Mouse (Mus musculus): ENCODE data around the gene Atp5g2. TPM values are rescaled to one million over a fixed set of nuclear protein-coding genes. Genes with fewer than 3 reads are reported as not detected.
"Not testable (repeated sequence)": the region's sequence is repeated elsewhere in the genome, so short reads cannot be mapped to it uniquely, and the experiment has no call there.

Atp5g2 gene
- polyA plus RNA-seq, 1 experiment from 2014 or later = 87.4 TPM

- Histone ChIP-seq H3K4me3 (ENCODE audit: low read depth, low read length) (no peak overlapping the region), H3K9ac (ENCODE audit: low read length) (no peak overlapping the region), H3K27me3 (replicated peaks; ENCODE audit: control insufficient read depth, insufficient read depth, low read length) (no peaks in the 10 kb centered on the region), H3K36me3 (ENCODE audit: control insufficient read depth, insufficient read depth, low read length) (peaks cover 25% of the 10 kb centered on the region), H3K27ac (ENCODE audit: low read depth) (peak overlapping the region; percentile 70), H3K4me1 (replicated peaks; ENCODE audit: control insufficient read depth, insufficient read depth, low read length) (peaks cover 21% of the 10 kb centered on the region), H3K9me3 (ENCODE audit: control insufficient read depth, low read length) (no peaks in the 10 kb centered on the region), H3K4me2 (ENCODE audit: low read length) (no peak overlapping the region)
- no peak; the same call in 1 of the 2 replicates for ATAC-seq (replicated peaks; ENCODE audit: low FRiP score, low TSS enrichment, low read depth)
- 22% methylated on average over 3 of the region's 3 CpGs for WGBS
- peak; percentile 63 for DNase-seq (ENCODE audit: low spot score)
These were observed 14.2 kb downstream of the Atp5g2 start for GRCm38 (mm10) chr15:102657926-102658381.

DNA sequence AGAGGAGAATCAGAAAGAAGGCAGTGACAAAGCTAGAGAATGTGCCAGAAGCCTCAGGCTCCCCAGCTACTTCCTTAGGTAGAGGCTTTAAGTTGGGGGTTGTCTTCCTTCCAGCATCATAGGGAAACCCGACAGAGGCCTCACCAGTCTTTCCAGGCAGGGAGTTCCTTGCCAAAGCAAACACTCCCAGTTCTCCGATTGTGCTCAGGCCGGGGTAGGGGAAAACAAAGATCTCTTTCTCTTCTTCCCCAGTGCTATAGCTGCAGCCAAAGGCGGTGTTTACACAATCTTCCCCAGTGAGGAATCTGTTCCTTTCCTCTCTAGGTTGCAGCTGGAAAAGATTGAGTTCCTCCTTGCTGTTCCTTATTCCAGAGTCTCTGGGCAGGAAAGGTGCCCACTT lies 15.5 kb downstream of the Atp5g2 start:
- 0 out of 2 replicates have a peak, but pooled peaks have one; percentile 70 for ATAC-seq (replicated peaks; ENCODE audit: low FRiP score, low TSS enrichment, low read depth)
- WGBS = 7% methylated on average over 4 of the region's 4 CpGs

DNA sequence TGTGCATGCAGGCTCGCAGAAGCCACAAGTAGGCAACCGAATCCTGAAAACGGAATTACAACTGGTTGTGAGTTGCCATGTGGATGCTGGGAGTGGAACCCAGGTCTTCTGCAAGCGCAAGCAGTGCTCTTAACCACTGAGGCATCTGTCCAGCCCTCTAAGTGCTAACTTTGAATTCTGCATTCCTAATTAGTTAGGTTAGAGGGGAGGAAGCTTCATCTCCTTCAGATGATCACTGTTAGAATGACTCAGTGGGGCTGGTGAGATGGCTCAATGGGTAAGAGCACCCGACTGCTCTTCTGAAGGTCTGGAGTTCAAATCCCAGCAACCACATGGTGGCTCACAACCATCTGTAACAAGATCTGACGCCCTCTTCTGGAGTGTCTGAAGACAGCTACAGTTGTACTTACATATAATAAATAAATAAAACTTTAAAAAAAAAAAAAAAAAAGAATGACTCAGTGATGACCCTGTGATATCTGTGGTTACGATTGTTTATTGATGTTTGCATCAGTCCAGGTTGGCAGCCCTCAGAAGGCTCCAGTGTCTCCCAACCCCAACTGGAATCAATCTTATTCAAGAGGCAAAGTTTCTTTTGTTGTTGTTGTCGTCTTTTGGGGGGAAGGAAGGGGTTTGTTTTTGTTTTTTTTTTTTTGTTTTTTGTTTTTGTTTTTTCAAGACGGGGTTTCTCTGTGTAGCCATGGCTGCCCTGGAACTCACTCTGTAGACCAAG lies 20.1 kb downstream of the Atp5g2 start:
- WGBS = 84% methylated on average over 8 of the region's 9 CpGs

More for the DNA sequence above, 15.5 kb downstream of the Atp5g2 start:
- no peak overlapping the region for H3K4me3 ChIP-seq (ENCODE audit: low read depth, low read length)
- DNase-seq (ENCODE audit: low spot score) = peak; percentile 70
- H3K4me2 ChIP-seq (ENCODE audit: low read length) = peak overlapping the region; percentile 1; the same call in 1 of the 2 replicates
- no peaks in the 10 kb centered on the region for H3K27me3 ChIP-seq (replicated peaks; ENCODE audit: control insufficient read depth, insufficient read depth, low read length)
- H3K9me3 ChIP-seq (ENCODE audit: control insufficient read depth, low read length) = no peaks in the 10 kb centered on the region
- no peak overlapping the region for H3K9ac ChIP-seq (ENCODE audit: low read length)
- H3K36me3 ChIP-seq (ENCODE audit: control insufficient read depth, insufficient read depth, low read length) = peaks cover 14% of the 10 kb centered on the region
- H3K4me1 ChIP-seq (replicated peaks; ENCODE audit: control insufficient read depth, insufficient read depth, low read length) = peaks cover 21% of the 10 kb centered on the region
- H3K27ac ChIP-seq (ENCODE audit: low read depth) = peak overlapping the region; percentile 70

DNA sequence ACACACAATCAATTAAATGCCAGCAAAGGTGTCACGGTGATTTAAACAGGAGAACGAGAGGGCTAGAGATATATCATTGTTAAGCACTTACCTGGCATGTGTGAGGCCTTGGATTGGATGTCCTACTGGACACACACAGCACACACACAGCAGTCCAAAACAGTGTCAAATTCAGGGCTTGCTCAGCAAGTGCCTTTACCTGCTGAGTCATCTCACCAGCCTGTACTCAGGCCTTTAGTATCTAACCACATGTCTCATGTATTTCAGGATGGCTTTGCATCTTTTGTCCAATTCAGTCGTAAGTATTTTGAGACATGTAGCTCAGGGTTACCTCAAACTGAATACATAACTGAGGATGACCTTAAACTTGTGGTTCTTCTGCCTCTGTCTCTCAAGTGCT lies 21.0 kb downstream of the Atp5g2 start:
- H3K9ac ChIP-seq (ENCODE audit: low read length) = no peak overlapping the region
- H3K4me1 ChIP-seq (replicated peaks; ENCODE audit: control insufficient read depth, insufficient read depth, low read length) = peaks cover under 1% of the 10 kb centered on the region; the same call in 1 of the 2 replicates
- no peak overlapping the region for H3K4me2 ChIP-seq (ENCODE audit: low read length)
- ATAC-seq (replicated peaks; ENCODE audit: low FRiP score, low TSS enrichment, low read depth) (no peak), DNase-seq (ENCODE audit: low spot score) (no peak)
- no peak overlapping the region for H3K27ac ChIP-seq (ENCODE audit: low read depth)
- 73% methylated on average over 3 of the region's 3 CpGs for WGBS
- H3K36me3 ChIP-seq (ENCODE audit: control insufficient read depth, insufficient read depth, low read length) = no peaks in the 10 kb centered on the region
- no peaks in the 10 kb centered on the region for H3K9me3 ChIP-seq (ENCODE audit: control insufficient read depth, low read length)
- no peaks in the 10 kb centered on the region for H3K27me3 ChIP-seq (replicated peaks; ENCODE audit: control insufficient read depth, insufficient read depth, low read length)
- H3K4me3 ChIP-seq (ENCODE audit: low read depth, low read length) = no peak overlapping the region

More for the DNA sequence above, 20.1 kb downstream of the Atp5g2 start:
- H3K27me3 ChIP-seq (replicated peaks; ENCODE audit: control insufficient read depth, insufficient read depth, low read length); H3K4me2 ChIP-seq (ENCODE audit: low read length); H3K4me1 ChIP-seq (replicated peaks; ENCODE audit: control insufficient read depth, insufficient read depth, low read length); ATAC-seq (replicated peaks; ENCODE audit: low FRiP score, low TSS enrichment, low read depth); H3K27ac ChIP-seq (ENCODE audit: low read depth); H3K36me3 ChIP-seq (ENCODE audit: control insufficient read depth, insufficient read depth, low read length); H3K4me3 ChIP-seq (ENCODE audit: low read depth, low read length); H3K9ac ChIP-seq (ENCODE audit: low read length); H3K9me3 ChIP-seq (ENCODE audit: control insufficient read depth, low read length); DNase-seq (ENCODE audit: low spot score): not testable (repeated sequence)

DNA sequence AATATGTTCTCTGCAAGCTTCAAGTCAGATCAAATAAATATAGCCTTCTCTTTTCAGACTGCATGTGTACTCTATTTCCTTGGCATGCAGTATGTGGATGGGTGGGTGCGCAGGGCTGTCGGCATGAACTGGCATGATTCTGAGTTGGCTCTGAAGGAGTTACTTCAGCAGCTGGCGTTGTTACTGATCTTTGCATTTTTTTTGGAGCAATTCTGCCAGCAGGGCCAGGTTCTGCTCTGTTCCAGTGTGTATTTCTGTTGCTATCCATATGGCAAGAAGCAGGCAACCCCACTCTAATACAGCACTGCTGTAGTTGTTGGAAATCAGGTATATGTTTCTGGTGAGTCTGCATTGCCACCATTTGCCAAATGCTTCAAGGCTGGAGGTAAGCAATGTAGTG lies 36.3 kb downstream of the Atp5g2 start:
- Histone ChIP-seq H3K4me1 (replicated peaks; ENCODE audit: control insufficient read depth, insufficient read depth, low read length) (no peaks in the 10 kb centered on the region), H3K36me3 (ENCODE audit: control insufficient read depth, insufficient read depth, low read length) (no peaks in the 10 kb centered on the region), H3K27me3 (replicated peaks; ENCODE audit: control insufficient read depth, insufficient read depth, low read length) (no peaks in the 10 kb centered on the region), H3K9me3 (ENCODE audit: control insufficient read depth, low read length) (no peaks in the 10 kb centered on the region), H3K4me3 (ENCODE audit: low read depth, low read length) (no peak overlapping the region), H3K9ac (ENCODE audit: low read length) (no peak overlapping the region), H3K27ac (ENCODE audit: low read depth) (no peak overlapping the region), H3K4me2 (ENCODE audit: low read length) (no peak overlapping the region)
- ATAC-seq (replicated peaks; ENCODE audit: low FRiP score, low TSS enrichment, low read depth) (no peak), DNase-seq (ENCODE audit: low spot score) (no peak)
- 82% methylated on average over 3 of the region's 3 CpGs for WGBS

DNA sequence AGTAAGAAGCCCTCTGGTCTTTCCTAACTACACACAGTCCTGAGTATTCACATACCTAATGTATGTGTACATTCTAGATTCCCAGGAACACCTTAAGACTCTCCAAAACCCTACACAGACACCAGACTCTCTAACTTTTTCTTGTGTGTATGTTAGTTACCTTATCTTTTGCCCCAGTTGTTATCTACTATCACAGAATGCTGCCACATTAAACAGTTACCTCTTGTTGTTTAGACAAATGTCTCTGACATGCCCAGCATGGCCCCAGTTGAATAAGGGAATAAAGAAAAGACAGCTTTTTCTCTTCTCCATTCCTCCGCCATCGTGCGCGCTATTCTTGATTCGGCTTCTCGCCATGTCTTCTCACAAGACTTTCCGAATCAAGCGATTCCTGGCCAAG lies 37.5 kb downstream of the Atp5g2 start:
- DNase-seq (ENCODE audit: low spot score) (no peak), ATAC-seq (replicated peaks; ENCODE audit: low FRiP score, low TSS enrichment, low read depth) (no peak)
- H3K9ac ChIP-seq (ENCODE audit: low read length) = no peak overlapping the region
- H3K4me2 ChIP-seq (ENCODE audit: low read length) = no peak overlapping the region
- H3K4me3 ChIP-seq (ENCODE audit: low read depth, low read length) = no peak overlapping the region
- no peaks in the 10 kb centered on the region for H3K27me3 ChIP-seq (replicated peaks; ENCODE audit: control insufficient read depth, insufficient read depth, low read length)
- H3K4me1 ChIP-seq (replicated peaks; ENCODE audit: control insufficient read depth, insufficient read depth, low read length) = no peaks in the 10 kb centered on the region
- WGBS = 91% methylated on average over 8 of the region's 8 CpGs
- no peak overlapping the region for H3K27ac ChIP-seq (ENCODE audit: low read depth)
- H3K36me3 ChIP-seq (ENCODE audit: control insufficient read depth, insufficient read depth, low read length) = no peaks in the 10 kb centered on the region
- H3K9me3 ChIP-seq (ENCODE audit: control insufficient read depth, low read length) = 0 out of 2 replicates have a peak, but pooled peaks cover under 1% of the 10 kb centered on the region

DNA sequence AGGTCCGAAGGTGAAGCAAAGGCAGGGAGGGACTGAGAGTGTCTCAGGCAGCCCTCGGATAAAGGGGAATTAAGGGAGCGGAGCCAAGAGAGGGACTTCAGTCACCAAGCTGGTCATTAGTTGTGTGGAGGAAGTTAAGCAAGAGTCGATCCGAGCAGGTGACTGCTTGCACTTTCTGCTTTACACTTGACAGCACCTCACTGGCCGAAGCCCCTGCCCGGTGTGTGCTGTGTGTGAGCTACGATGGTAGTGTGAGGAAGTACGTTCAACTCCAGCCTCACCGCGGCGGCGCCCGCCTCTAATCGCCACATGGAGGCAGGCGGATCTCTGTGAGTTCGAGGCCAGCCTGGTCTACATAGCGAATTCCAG lies 46.5 kb downstream of the Atp5g2 start:
- Histone ChIP-seq H3K4me3 (ENCODE audit: low read depth, low read length) (peak overlapping the region; percentile 81), H3K9ac (ENCODE audit: low read length) (peak overlapping the region; percentile 62), H3K9me3 (ENCODE audit: control insufficient read depth, low read length) (0 out of 2 replicates have a peak, but pooled peaks cover 2% of the 10 kb centered on the region), H3K27ac (ENCODE audit: low read depth) (peak overlapping the region; percentile 97), H3K27me3 (replicated peaks; ENCODE audit: control insufficient read depth, insufficient read depth, low read length) (no peaks in the 10 kb centered on the region), H3K4me1 (replicated peaks; ENCODE audit: control insufficient read depth, insufficient read depth, low read length) (peaks cover 17% of the 10 kb centered on the region), H3K36me3 (ENCODE audit: control insufficient read depth, insufficient read depth, low read length) (no peaks in the 10 kb centered on the region), H3K4me2 (ENCODE audit: low read length) (peak overlapping the region; percentile 91)
- 1% methylated on average over 18 of the region's 18 CpGs for WGBS
- ATAC-seq (replicated peaks; ENCODE audit: low FRiP score, low TSS enrichment, low read depth) (no peak; the same call in 1 of the 2 replicates), DNase-seq (ENCODE audit: low spot score) (no peak)

DNA sequence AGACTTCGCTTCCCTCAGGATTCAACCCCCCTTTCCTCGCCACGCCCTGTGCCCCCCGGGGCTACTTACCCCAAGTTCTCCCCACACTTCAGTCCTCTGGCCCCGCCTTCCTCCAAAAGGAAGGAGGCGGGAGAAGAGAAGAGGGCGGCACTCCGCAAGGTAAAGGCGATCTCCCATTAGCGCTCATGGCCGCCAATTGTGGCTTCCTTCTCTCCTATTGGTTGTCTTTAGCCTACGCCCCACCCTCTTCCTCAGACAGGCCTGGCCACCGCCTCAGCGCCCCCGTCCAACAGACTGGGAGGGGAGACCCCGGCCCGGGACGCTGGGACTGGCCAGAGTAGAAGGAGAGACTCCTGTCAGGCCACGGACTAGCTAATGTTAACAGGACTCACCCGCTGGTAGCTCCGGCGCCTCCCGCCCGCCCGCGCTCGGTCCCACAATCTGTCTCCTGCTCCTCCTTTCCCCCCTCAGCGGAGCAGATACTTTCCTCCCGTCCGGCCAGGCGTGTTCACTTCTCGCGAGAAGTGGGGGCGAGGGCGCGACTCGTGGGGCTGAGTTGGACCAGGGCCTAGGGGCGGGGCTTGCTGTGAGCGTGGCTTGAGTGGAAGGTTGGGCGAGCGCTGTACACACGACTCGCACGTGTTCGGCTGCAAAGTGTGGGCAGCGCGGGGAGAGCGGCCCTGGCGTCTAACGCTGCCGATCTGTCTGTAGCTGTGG lies 47.0 kb downstream of the Atp5g2 start, which contains the start of the genes Gm28047 and Atf7:
Gene Gm28047 (minus strand): TSS at position 98 of the 717 bp plus-strand sequence.
Gene Atf7 (minus strand): TSS at position 495 of the 717 bp plus-strand sequence.
- peak; percentile 99 for ATAC-seq (replicated peaks; ENCODE audit: low FRiP score, low TSS enrichment, low read depth)
- under 1% methylated on average over 50 of the region's 51 CpGs for WGBS
- H3K27ac ChIP-seq (ENCODE audit: low read depth) = peak within 1 kb of the TSS; percentile 97

More for the DNA sequence above, 47.0 kb downstream of the Atp5g2 start, which contains the start of the genes Gm28047 and Atf7:
- Histone ChIP-seq H3K4me3 (ENCODE audit: low read depth, low read length) (peak within 1 kb of the TSS; percentile 81), H3K27me3 (replicated peaks; ENCODE audit: control insufficient read depth, insufficient read depth, low read length) (no peaks in the 10 kb centered on the region), H3K36me3 (ENCODE audit: control insufficient read depth, insufficient read depth, low read length) (no peaks in the 10 kb centered on the region), H3K4me1 (replicated peaks; ENCODE audit: control insufficient read depth, insufficient read depth, low read length) (peaks cover 17% of the 10 kb centered on the region), H3K9ac (ENCODE audit: low read length) (peak within 1 kb of the TSS; percentile 62), H3K9me3 (ENCODE audit: control insufficient read depth, low read length) (0 out of 2 replicates have a peak, but pooled peaks cover 2% of the 10 kb centered on the region), H3K4me2 (ENCODE audit: low read length) (peak within 1 kb of the TSS; percentile 91)
- DNase-seq (ENCODE audit: low spot score) = peak; percentile 99

Data from intestine, embryonic 14.5 days (tissue).